In genomic region chr7:131068191-131068590, GRCm38 (mm10) we compare ENCODE assay signal across 13 mouse cellular contexts. TPM values are rescaled to one million over a fixed set of nuclear protein-coding genes. Genes with fewer than 3 reads are reported as not detected.
DNase-seq lines count a peak whose midpoint lies in the region; ATAC-seq and TF ChIP-seq lines count a peak whose summit lies in the region.
"Not testable (repeated sequence)": the region's sequence is repeated elsewhere in the genome, so short reads cannot be mapped to it uniquely, and the experiment has no call there.
"Had no signal": no experiment of that assay in that cellular context is flagged by ENCODE, and none has a peak within 500 bp of the region (broad histone marks: within the 10 kb centered on the region; RNA-seq: fewer than 3 reads in every experiment).

No protein-coding gene starts in this region.

- TF ChIP-seq CTCF in Patski (IDR thresholded peaks at IDR 0.05), result peak; percentile 41
- not testable (repeated sequence) for TF ChIP-seq CTCF in cerebellum, adult 2 months (IDR thresholded peaks at IDR 0.05; ENCODE audit: borderline replicate concordance, insufficient read depth, low read depth, low read length)

- H3K9ac ChIP-seq in embryonic facial prominence, embryonic 11.5 days (replicated peaks; ENCODE audit: low read length); hindbrain, embryonic 11.5 days (ENCODE audit: low read depth, low read length): not testable (repeated sequence)

- not testable (repeated sequence) for TF ChIP-seq POLR2A in cerebellum, adult 2 months (IDR thresholded peaks at IDR 0.05; ENCODE audit: borderline replicate concordance, insufficient read depth, low read length)

- H3K27me3 ChIP-seq in Patski; cerebellum, adult 2 months (ENCODE audit: control insufficient read depth, insufficient read depth, low read length); embryonic facial prominence, embryonic 11.5 days (ENCODE audit: control insufficient read depth, insufficient read depth, low read length); hindbrain, embryonic 11.5 days (ENCODE audit: control insufficient read depth, insufficient read depth, low read length): not testable (repeated sequence)

- 6% methylated on average over 1 of the region's 1 CpGs for WGBS in cerebellum, adult 2 months
- WGBS in embryonic facial prominence, embryonic 11.5 days, result 9% methylated on average over 1 of the region's 1 CpGs
- 4% methylated on average over 1 of the region's 1 CpGs for WGBS in hindbrain, embryonic 11.5 days

- H3K9me3 ChIP-seq in embryonic facial prominence, embryonic 11.5 days (replicated peaks; ENCODE audit: control insufficient read depth, low read length); hindbrain, embryonic 11.5 days (ENCODE audit: control insufficient read depth, low read length): not testable (repeated sequence)

- not testable (repeated sequence) for H3K36me3 ChIP-seq in embryonic facial prominence, embryonic 11.5 days (replicated peaks; ENCODE audit: control insufficient read depth, insufficient read depth, low read depth, low read length); hindbrain, embryonic 11.5 days (ENCODE audit: control insufficient read depth, insufficient read depth, low read length)

- H3K4me1 ChIP-seq in cerebellum, adult 2 months (ENCODE audit: control insufficient read depth, insufficient read depth, low read length); embryonic facial prominence, embryonic 11.5 days (ENCODE audit: control insufficient read depth, insufficient read depth, low read length); hindbrain, embryonic 11.5 days (replicated peaks; ENCODE audit: control insufficient read depth, insufficient read depth, low read length): not testable (repeated sequence)

- in situ Hi-C loops in Patski (cut with MboI; ENCODE audit: low pct_unique_long_range_greater_than_20kb), result not testable (repeated sequence)

- CTCF ChIA-PET in Patski (lab: Charles Lee), result not testable (repeated sequence)

- H3K4me2 ChIP-seq in embryonic facial prominence, embryonic 11.5 days (ENCODE audit: low read depth, low read length); hindbrain, embryonic 11.5 days (replicated peaks; ENCODE audit: low read depth, low read length): not testable (repeated sequence)

- not testable (repeated sequence) for H3K27ac ChIP-seq in cerebellum, adult 2 months (ENCODE audit: insufficient read depth, low read length); embryonic facial prominence, embryonic 11.5 days (replicated peaks; ENCODE audit: low read depth, low read length); hindbrain, embryonic 11.5 days (ENCODE audit: low read depth, low read length)

- H3K4me3 ChIP-seq in cerebellum, adult 2 months (replicated peaks; ENCODE audit: insufficient read depth, low read depth, low read length); embryonic facial prominence, embryonic 11.5 days (ENCODE audit: low read depth, low read length); hindbrain, embryonic 11.5 days (ENCODE audit: low read depth, low read length): not testable (repeated sequence)

- POLR2A ChIA-PET in Patski (lab: Charles Lee), result not testable (repeated sequence)

- not testable (repeated sequence) for DNase-seq in Patski (ENCODE audit: low read depth, low spot score)
- peak; percentile 2 to 17 for DNase-seq in cerebellum, adult 2 months
- DNase-seq in embryonic facial prominence, embryonic 11.5 days (ENCODE audit: low spot score), result peak; percentile 2
- peak; percentile 18 for DNase-seq in hindbrain, embryonic 11.5 days (ENCODE audit: low spot score)
- DNase-seq in layer of hippocampus, postnatal 10 days (ENCODE audit: low spot score in 2 of 2), result peak; percentile 46 to 52
- peak; percentile 42 for DNase-seq in lung, postnatal 14 days
- peak; percentile 26 to 39 for DNase-seq in right cerebral cortex, postnatal 10 days (ENCODE audit: low spot score in 2 of 2)

- not testable (repeated sequence) for ATAC-seq in Patski; embryonic facial prominence, embryonic 11.5 days (replicated peaks; ENCODE audit: insufficient number of reproducible peaks, low FRiP score, low TSS enrichment, low read depth); hindbrain, embryonic 11.5 days (ENCODE audit: low FRiP score)

RNA-seq across cellular contexts. Expression of gene Dmbt1, which starts 36.3 kb away (rescaled TPM):
- not detected for polyA plus RNA-seq in Patski (2021)
- 0.03 TPM in 1 of 2 replicates, not detected in the other for polyA plus RNA-seq in cerebellum, adult 2 months (2012; rRNA removed)
- not detected in 2 replicates for polyA plus RNA-seq in embryonic facial prominence, embryonic 11.5 days (2014; fragmentation: Nextera tagmentation; extraction: Ambion mirVana)
- not detected in 2 replicates for polyA plus RNA-seq in hindbrain, embryonic 11.5 days (2014; fragmentation: Nextera tagmentation; extraction: Ambion mirVana)
- total RNA-seq in layer of hippocampus, postnatal 10 days (2021), result not detected
- total RNA-seq: gastrocnemius, postnatal 4 days; heart, postnatal 36 days; left cerebral cortex, postnatal 25 days had no signal
- polyA plus RNA-seq: forebrain, embryonic 12.5 days; kidney, embryonic 14.5 days; midbrain, embryonic 16.5 days had no signal
